Mouse (Mus musculus) midbrain, postnatal 0 days (tissue): ENCODE measurements around the gene P2rx6. TPM values are rescaled to one million over a fixed set of nuclear protein-coding genes. Genes with fewer than 3 reads are reported as not detected.

Source experiments
- ATAC-seq: fragments of 200-750 bp; cut with Nextera tagmentation; 2 replicates; pipeline ENCODE4 v1.8.0; 2017; ENCODE audit warnings: moderate number of reproducible peaks, mild to moderate bottlenecking, moderate TSS enrichment, moderate library complexity; ENCODE audit not compliant: low FRiP score
- DNase-seq: peaks from one replicate; pipeline ENCODE4 v3.0.0-alpha.2; 2015; ENCODE audit warnings: low spot score
- H3K27ac ChIP-seq: fragments of 300-500 bp; sonication (generic); 2 replicates; pipeline ENCODE4 v1.5.1; 2014; ENCODE audit warnings: low read depth, mild to moderate bottlenecking, low read length, mixed read lengths
- H3K27me3 ChIP-seq: fragments of 300-500 bp; sonication (generic); 2 replicates; pipeline ENCODE4 v1.6.1; 2014; ENCODE audit warnings: low read length, control low read depth, mixed read lengths; ENCODE audit not compliant: insufficient read depth
- H3K36me3 ChIP-seq: fragments of 300-500 bp; sonication (generic); 2 replicates; pipeline ENCODE4 v1.6.1; 2014; ENCODE audit warnings: low read length, control low read depth, mixed read lengths; ENCODE audit not compliant: insufficient read depth
- H3K4me1 ChIP-seq: fragments of 300-500 bp; sonication (generic); 2 replicates; pipeline ENCODE4 v1.6.1; 2014; ENCODE audit warnings: mild to moderate bottlenecking, control low read depth, antibody characterized with exemption, low read length, mixed read lengths; ENCODE audit not compliant: insufficient read depth
- H3K4me2 ChIP-seq: fragments of 300-500 bp; sonication (generic); 2 replicates; pipeline ENCODE4 v1.6.1; 2014; ENCODE audit warnings: low read depth, mild to moderate bottlenecking, low read length, mixed read lengths; ENCODE audit not compliant: poor library complexity, severe bottlenecking
- H3K4me3 ChIP-seq: fragments of 300-500 bp; sonication (generic); 2 replicates; pipeline ENCODE4 v1.5.1; 2014; ENCODE audit warnings: low read depth, mild to moderate bottlenecking, low read length, moderate library complexity
- H3K9ac ChIP-seq: fragments of 300-500 bp; sonication (generic); replicated peaks from 2 replicates; pipeline ENCODE4 v1.6.1; 2014; ENCODE audit warnings: mild to moderate bottlenecking, low read length, moderate library complexity, mixed read lengths; ENCODE audit not compliant: poor library complexity, severe bottlenecking
- H3K9me3 ChIP-seq: fragments of 300-500 bp; sonication (generic); 2 replicates; pipeline ENCODE4 v1.6.1; 2016; ENCODE audit warnings: low read length, control low read depth
- CTCF ChIP-seq: IDR thresholded peaks from 2 replicates; pipeline ENCODE4 v1.5.1; 2016; ENCODE audit warnings: antibody characterized with exemption, mild to moderate bottlenecking
- WGBS: fragments of 180-500 bp; shearing (Covaris S2); extraction: QIAGEN DNeasy Blood & Tissue Kit; methylation state at CpG from one replicate; pipeline ENCODE4 v1.1.7; 2014; 5-methylcytosine and 5-hydroxymethylcytosine counted together
- polyA plus RNA-seq: library from polyadenylated mRNA; unstranded; fragments of >200 nt; fragmentation: Nextera tagmentation; extraction: Ambion mirVana; gene quantifications from 2 replicates; pipeline ENCODE4 v1.2.1, GENCODE M21; 2015
- total RNA-seq: library from RNA; depleted of rRNA; stranded (reverse); fragments of >200 nt; gene quantifications from 2 replicates; pipeline ENCODE4 v1.2.3, GENCODE M21; 2014; rRNA removed

The P2rx6 gene
- total RNA-seq (1.1 and 2.6 TPM in 2 replicates), polyA plus RNA-seq (2.9 TPM in 2 replicates)

- WGBS, result 4% methylated on average over 10 of the region's 10 CpGs
- ATAC-seq, result peak; percentile 61
Measured at GRCm38 (mm10) chr16:17561751-17562208, at the start of gene P2rx6. TSS of gene P2rx6 (plus strand) at chr16:17561885.

GRCm38 (mm10) chr16:17518910-17519309 lies 42.8 kb upstream of the P2rx6 start:
- H3K4me3 ChIP-seq, result no peak overlapping the region
- no peak for DNase-seq
- H3K9ac ChIP-seq, result no peak overlapping the region
- no peaks in the 10 kb centered on the region for H3K27me3 ChIP-seq
- no peak overlapping the region for H3K27ac ChIP-seq
- H3K36me3 ChIP-seq, result peaks cover 79% of the 10 kb centered on the region
- H3K4me2 ChIP-seq, result no peak overlapping the region
- no peak for ATAC-seq
- TF ChIP-seq CTCF, result no peak
- 92% methylated on average over 2 of the region's 2 CpGs for WGBS
- no peaks in the 10 kb centered on the region for H3K9me3 ChIP-seq
- H3K4me1 ChIP-seq, result no peaks in the 10 kb centered on the region

More at GRCm38 (mm10) chr16:17561751-17562208, at the start of gene P2rx6:
- Histone ChIP-seq H3K4me2 (peak within 1 kb of the TSS; percentile 42), H3K9me3 (no peaks in the 10 kb centered on the region), H3K4me3 (peak within 1 kb of the TSS; percentile 19), H3K27ac (0 out of 2 replicates have a peak within 1 kb of the TSS, but pooled peaks have one; percentile 12), H3K27me3 (peaks cover 5% of the 10 kb centered on the region; the same call in 1 of the 2 replicates), H3K36me3 (no peaks in the 10 kb centered on the region), H3K9ac (0 out of 2 replicates have a peak within 1 kb of the TSS, but pooled peaks have one; percentile 8), H3K4me1 (peaks cover 12% of the 10 kb centered on the region; the same call in 1 of the 2 replicates)
- peak; percentile 71 for DNase-seq
- TF ChIP-seq CTCF, result no peak

DNA sequence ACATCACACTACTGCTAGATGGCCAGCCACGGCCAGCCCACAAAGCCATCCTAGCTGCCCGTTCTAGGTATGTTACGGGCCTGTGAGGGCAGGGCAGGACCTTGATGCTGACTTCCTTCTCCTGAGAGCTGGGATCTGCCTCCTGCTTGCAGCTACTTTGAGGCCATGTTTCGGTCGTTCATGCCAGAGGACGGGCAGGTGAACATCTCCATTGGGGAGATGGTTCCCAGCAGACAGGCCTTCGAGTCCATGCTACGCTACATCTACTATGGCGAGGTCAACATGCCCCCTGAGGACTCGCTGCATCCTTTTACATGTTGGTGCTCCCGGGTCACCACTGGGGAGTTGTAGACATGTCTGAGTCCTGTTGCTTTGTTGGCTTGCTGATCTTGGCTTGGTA lies 37.5 kb upstream of the P2rx6 start:
- Histone ChIP-seq H3K27ac (no peak overlapping the region), H3K4me3 (no peak overlapping the region), H3K9ac (no peak overlapping the region), H3K9me3 (no peaks in the 10 kb centered on the region), H3K27me3 (no peaks in the 10 kb centered on the region), H3K36me3 (peaks cover 79% of the 10 kb centered on the region), H3K4me2 (no peak overlapping the region), H3K4me1 (no peaks in the 10 kb centered on the region)
- no peak for TF ChIP-seq CTCF
- 94% methylated on average over 11 of the region's 11 CpGs for WGBS
- ATAC-seq, result no peak
- no peak for DNase-seq

DNA sequence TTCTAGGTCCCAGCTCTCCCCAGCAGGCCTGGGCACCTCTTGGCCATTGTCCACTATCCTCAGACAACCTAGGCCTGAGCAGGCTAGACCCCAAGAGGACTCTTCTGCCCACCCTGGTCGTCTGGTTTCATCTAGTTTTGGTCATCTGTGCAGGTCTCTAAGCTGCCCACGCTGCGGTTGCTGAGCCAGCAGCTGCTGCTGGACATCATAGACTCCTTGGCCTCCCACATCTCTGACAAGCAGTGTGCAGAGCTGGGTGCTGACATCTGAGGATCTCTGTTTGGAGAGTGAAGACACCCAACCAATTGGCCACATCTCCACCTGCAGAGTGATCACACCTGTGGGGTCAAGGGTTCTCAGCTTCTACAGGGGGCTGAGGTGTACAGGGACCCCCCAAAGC lies 36.2 kb upstream of the P2rx6 start:
- Histone ChIP-seq H3K27me3 (no peaks in the 10 kb centered on the region), H3K9me3 (no peaks in the 10 kb centered on the region), H3K4me3 (no peak overlapping the region), H3K27ac (no peak overlapping the region), H3K9ac (no peak overlapping the region), H3K4me2 (no peak overlapping the region), H3K36me3 (peaks cover 68% of the 10 kb centered on the region), H3K4me1 (peaks cover 6% of the 10 kb centered on the region)
- 83% methylated on average over 3 of the region's 3 CpGs for WGBS
- DNase-seq (no peak), ATAC-seq (no peak)
- TF ChIP-seq CTCF, result no peak

GRCm38 (mm10) chr16:17526223-17526622 lies 35.5 kb upstream of the P2rx6 start:
- no peaks in the 10 kb centered on the region for H3K9me3 ChIP-seq
- WGBS, result 94% methylated on average over 6 of the region's 6 CpGs
- H3K4me1 ChIP-seq, result peaks cover 6% of the 10 kb centered on the region
- no peak overlapping the region for H3K9ac ChIP-seq
- H3K27ac ChIP-seq, result no peak overlapping the region
- peaks cover 61% of the 10 kb centered on the region for H3K36me3 ChIP-seq
- no peak for DNase-seq
- no peak overlapping the region for H3K4me2 ChIP-seq
- H3K4me3 ChIP-seq, result no peak overlapping the region
- TF ChIP-seq CTCF, result no peak
- H3K27me3 ChIP-seq, result no peaks in the 10 kb centered on the region
- no peak for ATAC-seq

DNA sequence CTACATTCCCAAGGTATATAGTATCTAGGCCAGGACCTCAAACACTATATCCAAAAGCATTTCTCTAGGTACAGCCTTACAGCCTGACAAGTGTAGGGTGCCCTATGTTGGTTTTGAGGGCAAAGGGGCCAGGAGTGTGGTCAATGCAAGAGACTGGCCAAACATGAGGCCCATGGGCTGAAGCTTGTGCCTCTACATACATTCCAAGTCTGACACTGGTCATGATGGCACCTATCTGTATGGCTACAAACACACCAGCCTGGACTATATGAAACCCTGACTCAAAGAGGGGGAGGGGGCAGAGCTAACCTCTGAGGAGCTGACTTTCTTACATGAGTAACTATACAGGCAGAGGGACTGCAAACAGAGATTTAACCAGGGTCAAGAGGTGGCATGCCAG lies 34.1 kb upstream of the P2rx6 start:
- Histone ChIP-seq H3K9ac (no peak overlapping the region), H3K36me3 (peaks cover 47% of the 10 kb centered on the region)

More for the DNA sequence above, 34.1 kb upstream of the P2rx6 start:
- peaks cover 10% of the 10 kb centered on the region for H3K4me1 ChIP-seq
- no peak for DNase-seq
- ATAC-seq, result no peak
- no peak overlapping the region for H3K27ac ChIP-seq
- TF ChIP-seq CTCF, result no peak
- H3K4me2 ChIP-seq, result no peak overlapping the region
- H3K9me3 ChIP-seq, result no peaks in the 10 kb centered on the region
- no peak overlapping the region for H3K4me3 ChIP-seq
- no peaks in the 10 kb centered on the region for H3K27me3 ChIP-seq
